Mouse (Mus musculus): ENCODE data around the gene Tas2r144. TPM values are rescaled to one million over a fixed set of nuclear protein-coding genes. Genes with fewer than 3 reads are reported as not detected.

The Tas2r144 gene
- not detected in 2 replicates for polyA plus RNA-seq (2014; fragmentation: Nextera tagmentation; extraction: Ambion mirVana)

DNA sequence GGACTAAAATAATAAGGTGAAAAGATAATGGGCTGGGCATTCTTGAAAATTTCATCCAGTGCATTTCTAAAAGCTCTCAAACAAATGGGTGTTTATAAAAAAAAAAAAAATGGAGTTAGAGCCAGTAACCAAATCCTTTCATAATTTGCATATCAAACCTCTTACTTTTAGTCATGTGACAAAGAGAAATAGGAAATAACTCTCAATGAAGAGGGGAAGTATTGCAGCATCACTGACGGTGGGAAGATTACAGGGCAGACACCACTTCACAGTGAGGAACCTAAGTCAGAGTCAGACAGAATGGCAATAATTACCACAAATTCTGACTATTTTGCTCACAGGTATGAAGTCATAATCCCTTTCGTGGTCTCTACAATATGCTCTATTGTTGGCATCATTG, at the start of gene Tas2r144:
Gene Tas2r144, plus strand, starts transcription at position 301 of the 400 bp plus-strand sequence.
- DNase-seq (ENCODE audit: low spot score) (no peak), ATAC-seq (ENCODE audit: insufficient number of reproducible peaks, low FRiP score, low TSS enrichment, low read depth) (no peak)
- H3K36me3 ChIP-seq (ENCODE audit: control insufficient read depth, insufficient read depth, low read length), result no peaks in the 10 kb centered on the region
- H3K9me3 ChIP-seq (ENCODE audit: control insufficient read depth, low read length), result no peaks in the 10 kb centered on the region
- no peaks in the 10 kb centered on the region for H3K27me3 ChIP-seq (ENCODE audit: control insufficient read depth, insufficient read depth, low read length)
- 85% methylated on average over 2 of the region's 2 CpGs for whole genome bisulfite sequencing
- H3K4me3 ChIP-seq (ENCODE audit: low read depth, low read length), result no peak within 1 kb of the TSS
- H3K9ac ChIP-seq (ENCODE audit: low read length), result no peak within 1 kb of the TSS
- H3K27ac ChIP-seq (replicated peaks; ENCODE audit: low read depth, low read length), result no peak within 1 kb of the TSS
- no peaks in the 10 kb centered on the region for H3K4me1 ChIP-seq (ENCODE audit: control insufficient read depth, insufficient read depth, low read length)
- H3K4me2 ChIP-seq (ENCODE audit: low read depth, severe bottlenecking), result no peak within 1 kb of the TSS

DNA sequence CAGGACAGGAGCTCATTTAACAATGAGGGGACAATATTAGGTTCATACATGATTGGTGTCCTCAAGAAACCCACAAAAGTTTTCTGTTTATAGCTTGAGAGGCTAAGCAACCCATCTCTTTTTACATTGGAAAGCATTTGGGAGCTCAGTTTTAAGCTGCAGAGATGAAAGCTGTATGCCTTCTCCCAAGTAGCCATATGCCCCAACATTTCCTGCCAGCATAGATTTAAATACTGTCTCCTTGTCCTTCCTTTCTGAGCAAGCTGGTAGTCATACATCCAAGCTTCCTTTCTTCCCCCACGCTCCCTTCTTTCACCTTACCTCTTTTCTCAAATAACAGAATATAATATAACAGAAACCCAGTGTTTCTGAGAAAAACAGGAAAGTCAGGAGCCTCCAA, 32.7 kb upstream of the Tas2r144 start:
- H3K9me3 ChIP-seq (ENCODE audit: control insufficient read depth, low read length), result no peaks in the 10 kb centered on the region
- ATAC-seq (ENCODE audit: insufficient number of reproducible peaks, low FRiP score, low TSS enrichment, low read depth) (no peak), DNase-seq (ENCODE audit: low spot score) (no peak)
- no peak overlapping the region for H3K4me3 ChIP-seq (ENCODE audit: low read depth, low read length)
- no peak overlapping the region for H3K9ac ChIP-seq (ENCODE audit: low read length)
- no peak overlapping the region for H3K27ac ChIP-seq (replicated peaks; ENCODE audit: low read depth, low read length)
- H3K4me1 ChIP-seq (ENCODE audit: control insufficient read depth, insufficient read depth, low read length), result no peaks in the 10 kb centered on the region
- 75% methylated on average over 1 of the region's 1 CpGs for WGBS
- H3K4me2 ChIP-seq (ENCODE audit: low read depth, severe bottlenecking), result no peak overlapping the region
- no peaks in the 10 kb centered on the region for H3K36me3 ChIP-seq (ENCODE audit: control insufficient read depth, insufficient read depth, low read length)
- no peaks in the 10 kb centered on the region for H3K27me3 ChIP-seq (ENCODE audit: control insufficient read depth, insufficient read depth, low read length)

DNA sequence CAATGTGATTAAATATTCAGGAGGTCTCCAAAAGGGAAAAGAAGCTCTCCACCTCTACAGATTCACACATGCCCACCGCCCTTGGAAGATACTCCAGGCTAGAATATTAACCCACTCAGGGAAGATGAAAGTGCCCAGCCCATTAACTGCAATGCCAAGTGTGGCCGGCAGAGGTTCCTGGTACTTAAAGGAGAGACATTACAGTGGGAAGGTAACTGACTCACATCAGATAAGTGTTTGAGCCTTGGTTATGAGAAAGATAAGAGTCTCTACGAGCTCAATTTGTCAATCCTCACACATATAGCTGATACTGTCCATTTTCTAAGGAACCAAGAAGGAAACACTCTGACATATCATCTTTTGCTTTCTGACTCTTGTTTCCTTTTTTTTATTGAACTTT, 28.9 kb upstream of the Tas2r144 start:
- Histone ChIP-seq H3K9me3 (ENCODE audit: control insufficient read depth, low read length) (no peaks in the 10 kb centered on the region), H3K4me3 (ENCODE audit: low read depth, low read length) (no peak overlapping the region), H3K27me3 (ENCODE audit: control insufficient read depth, insufficient read depth, low read length) (no peaks in the 10 kb centered on the region), H3K4me1 (ENCODE audit: control insufficient read depth, insufficient read depth, low read length) (no peaks in the 10 kb centered on the region), H3K27ac (replicated peaks; ENCODE audit: low read depth, low read length) (no peak overlapping the region), H3K9ac (ENCODE audit: low read length) (no peak overlapping the region), H3K4me2 (ENCODE audit: low read depth, severe bottlenecking) (no peak overlapping the region), H3K36me3 (ENCODE audit: control insufficient read depth, insufficient read depth, low read length) (no peaks in the 10 kb centered on the region)
- ATAC-seq (ENCODE audit: insufficient number of reproducible peaks, low FRiP score, low TSS enrichment, low read depth) (no peak), DNase-seq (ENCODE audit: low spot score) (no peak)
- WGBS, result 51% methylated on average over 3 of the region's 3 CpGs

DNA sequence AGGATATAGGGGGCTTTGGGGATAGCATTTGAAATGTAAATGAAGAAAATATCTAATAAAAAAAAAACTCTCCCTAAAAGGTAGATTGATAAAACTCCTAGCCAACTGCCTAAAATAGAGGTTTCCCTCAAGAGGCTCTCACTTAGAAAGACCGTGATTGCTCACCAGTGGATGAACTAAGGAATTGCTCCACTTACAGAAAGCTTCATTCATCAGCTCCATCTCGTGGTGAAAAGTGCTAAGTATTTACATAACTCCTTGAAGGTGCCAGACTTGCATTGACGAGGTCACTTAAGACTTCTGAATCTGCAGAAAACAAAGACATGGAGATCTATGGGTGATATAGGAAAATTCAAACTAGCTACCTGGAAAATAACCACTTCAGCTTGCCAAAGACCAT, 17.4 kb upstream of the Tas2r144 start:
- Histone ChIP-seq H3K27me3 (ENCODE audit: control insufficient read depth, insufficient read depth, low read length) (no peaks in the 10 kb centered on the region), H3K4me2 (ENCODE audit: low read depth, severe bottlenecking) (no peak overlapping the region), H3K27ac (replicated peaks; ENCODE audit: low read depth, low read length) (no peak overlapping the region), H3K9ac (ENCODE audit: low read length) (no peak overlapping the region), H3K4me3 (ENCODE audit: low read depth, low read length) (no peak overlapping the region), H3K9me3 (ENCODE audit: control insufficient read depth, low read length) (no peaks in the 10 kb centered on the region), H3K36me3 (ENCODE audit: control insufficient read depth, insufficient read depth, low read length) (no peaks in the 10 kb centered on the region), H3K4me1 (ENCODE audit: control insufficient read depth, insufficient read depth, low read length) (no peaks in the 10 kb centered on the region)
- DNase-seq (ENCODE audit: low spot score) (no peak), ATAC-seq (ENCODE audit: insufficient number of reproducible peaks, low FRiP score, low TSS enrichment, low read depth) (no peak)
- 35% methylated on average over 3 of the region's 3 CpGs for WGBS

DNA sequence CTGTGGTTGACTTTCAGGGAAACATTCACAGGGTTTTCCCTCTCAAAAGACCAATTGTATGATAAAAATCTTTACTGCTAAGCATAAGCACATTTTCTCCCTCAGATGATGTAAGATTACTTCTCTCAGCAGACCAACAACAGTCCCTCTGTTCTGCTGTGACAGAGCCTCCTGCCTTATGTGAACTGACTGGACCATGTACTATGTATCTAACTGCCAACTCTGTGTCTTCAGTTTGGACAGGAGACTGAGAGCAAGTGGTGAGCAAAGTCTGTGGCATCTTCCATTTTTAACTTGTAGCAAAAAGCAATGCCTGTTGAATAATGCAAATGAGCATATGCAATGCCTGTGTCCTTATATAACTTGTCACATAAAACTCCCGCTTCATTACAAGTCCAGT, 15.6 kb upstream of the Tas2r144 start:
- no peak for DNase-seq (ENCODE audit: low spot score)
- no peak overlapping the region for H3K4me2 ChIP-seq (ENCODE audit: low read depth, severe bottlenecking)
- no peaks in the 10 kb centered on the region for H3K4me1 ChIP-seq (ENCODE audit: control insufficient read depth, insufficient read depth, low read length)
- no peak for ATAC-seq (ENCODE audit: insufficient number of reproducible peaks, low FRiP score, low TSS enrichment, low read depth)
- H3K36me3 ChIP-seq (ENCODE audit: control insufficient read depth, insufficient read depth, low read length), result no peaks in the 10 kb centered on the region
- H3K9ac ChIP-seq (ENCODE audit: low read length), result no peak overlapping the region
- H3K27ac ChIP-seq (replicated peaks; ENCODE audit: low read depth, low read length), result no peak overlapping the region
- no peaks in the 10 kb centered on the region for H3K27me3 ChIP-seq (ENCODE audit: control insufficient read depth, insufficient read depth, low read length)
- WGBS, result 93% methylated on average over 1 of the region's 1 CpGs
- H3K4me3 ChIP-seq (ENCODE audit: low read depth, low read length), result no peak overlapping the region
- no peaks in the 10 kb centered on the region for H3K9me3 ChIP-seq (ENCODE audit: control insufficient read depth, low read length)

DNA sequence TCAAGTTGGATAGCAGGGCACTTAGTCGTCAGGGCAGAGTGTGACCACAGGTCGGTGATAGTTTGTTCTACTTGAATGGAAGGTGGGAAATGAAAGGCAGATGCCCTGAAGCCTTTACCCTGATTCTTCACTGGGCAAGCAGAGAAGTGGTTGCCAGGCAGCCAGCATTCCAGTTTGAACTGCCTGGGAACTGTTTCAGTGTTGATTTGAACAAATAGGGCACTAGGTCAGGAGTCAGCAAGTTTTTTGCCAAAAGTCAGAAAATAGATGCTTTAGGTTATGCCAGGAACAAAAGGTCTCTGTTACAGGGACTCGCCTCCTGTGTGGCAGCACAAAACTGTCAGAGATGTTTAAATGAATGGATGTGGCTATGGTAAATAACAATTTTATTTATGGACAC, 7.2 kb downstream of the Tas2r144 start:
- Histone ChIP-seq H3K36me3 (ENCODE audit: control insufficient read depth, insufficient read depth, low read length) (no peaks in the 10 kb centered on the region), H3K4me1 (ENCODE audit: control insufficient read depth, insufficient read depth, low read length) (no peaks in the 10 kb centered on the region), H3K4me3 (ENCODE audit: low read depth, low read length) (no peak overlapping the region), H3K27ac (replicated peaks; ENCODE audit: low read depth, low read length) (no peak overlapping the region), H3K9ac (ENCODE audit: low read length) (no peak overlapping the region), H3K4me2 (ENCODE audit: low read depth, severe bottlenecking) (no peak overlapping the region), H3K9me3 (ENCODE audit: control insufficient read depth, low read length) (no peaks in the 10 kb centered on the region), H3K27me3 (ENCODE audit: control insufficient read depth, insufficient read depth, low read length) (no peaks in the 10 kb centered on the region)
- no peak for ATAC-seq (ENCODE audit: insufficient number of reproducible peaks, low FRiP score, low TSS enrichment, low read depth)
- no peak for DNase-seq (ENCODE audit: low spot score)
- WGBS, result 73% methylated on average over 3 of the region's 3 CpGs

DNA sequence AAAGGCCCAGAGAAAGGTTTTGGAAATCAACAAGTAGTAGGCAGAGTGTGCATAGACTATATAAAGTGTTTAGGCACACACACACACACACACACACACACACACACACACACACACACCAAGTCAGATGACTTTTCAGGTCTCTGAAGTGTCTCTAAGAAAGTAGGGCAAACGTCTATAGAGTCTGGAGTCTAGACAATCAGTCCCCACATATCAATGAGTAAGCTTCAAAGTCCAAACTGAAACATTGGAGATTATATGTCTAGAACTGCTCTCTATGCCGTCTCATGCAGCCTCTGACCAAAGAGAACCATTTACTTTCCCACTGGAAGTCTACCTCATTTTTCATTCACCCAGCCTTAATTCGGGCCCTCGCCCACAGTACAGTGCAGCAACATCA, 9.9 kb downstream of the Tas2r144 start:
- no peak for DNase-seq (ENCODE audit: low spot score)
- 74% methylated on average over 4 of the region's 4 CpGs for WGBS

DNA sequence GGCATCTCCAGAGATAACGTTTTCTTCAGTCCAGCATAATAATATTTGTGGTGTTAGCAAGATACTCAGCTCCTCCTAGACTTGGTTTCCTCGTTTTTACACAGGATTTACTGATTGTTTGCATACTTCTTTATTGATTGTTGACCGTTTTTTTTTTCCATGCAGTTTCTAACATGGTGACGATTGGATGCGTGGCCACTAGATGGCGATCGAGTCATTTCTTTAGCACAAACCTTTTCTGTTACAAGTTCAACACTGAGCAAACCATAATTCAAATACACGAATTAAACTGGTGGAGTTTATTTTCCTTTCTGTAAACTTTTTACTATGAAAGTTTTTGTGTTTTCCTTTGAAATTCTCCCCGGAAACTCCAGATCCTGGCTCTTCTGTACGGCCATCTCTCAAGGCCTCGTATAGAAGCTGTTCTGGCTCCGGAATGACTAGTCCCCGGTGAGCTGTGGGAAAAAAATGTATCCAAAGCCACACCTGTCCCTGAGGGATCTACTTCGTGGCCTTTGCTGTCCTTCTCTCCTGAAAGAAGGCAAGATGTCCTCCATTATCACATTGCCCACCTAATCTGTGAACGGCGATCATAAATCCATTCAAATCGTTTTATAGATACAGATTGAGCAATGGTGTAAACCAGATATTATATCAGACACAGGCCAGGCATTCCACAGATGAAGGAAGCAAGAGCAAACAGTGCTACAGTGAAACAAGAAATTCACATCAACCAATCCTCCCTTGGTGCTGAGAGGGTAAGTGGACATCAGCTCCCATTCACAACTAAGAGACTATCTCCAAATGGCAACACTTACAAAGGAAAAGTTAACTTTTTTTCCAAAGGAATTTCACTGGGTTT, 12.3 kb downstream of the Tas2r144 start:
- 35% methylated on average over 17 of the region's 17 CpGs for WGBS
- Histone ChIP-seq H3K9ac (ENCODE audit: low read length) (no peak overlapping the region), H3K9me3 (ENCODE audit: control insufficient read depth, low read length) (no peaks in the 10 kb centered on the region), H3K36me3 (ENCODE audit: control insufficient read depth, insufficient read depth, low read length) (no peaks in the 10 kb centered on the region), H3K4me1 (ENCODE audit: control insufficient read depth, insufficient read depth, low read length) (no peaks in the 10 kb centered on the region), H3K27ac (replicated peaks; ENCODE audit: low read depth, low read length) (no peak overlapping the region), H3K4me3 (ENCODE audit: low read depth, low read length) (no peak overlapping the region), H3K4me2 (ENCODE audit: low read depth, severe bottlenecking) (no peak overlapping the region), H3K27me3 (ENCODE audit: control insufficient read depth, insufficient read depth, low read length) (no peaks in the 10 kb centered on the region)
- ATAC-seq (ENCODE audit: insufficient number of reproducible peaks, low FRiP score, low TSS enrichment, low read depth) (no peak), DNase-seq (ENCODE audit: low spot score) (peak; percentile 83)

More for the DNA sequence above, 9.9 kb downstream of the Tas2r144 start:
- ATAC-seq (ENCODE audit: insufficient number of reproducible peaks, low FRiP score, low TSS enrichment, low read depth), result no peak
- Histone ChIP-seq H3K4me3 (ENCODE audit: low read depth, low read length) (no peak overlapping the region), H3K4me1 (ENCODE audit: control insufficient read depth, insufficient read depth, low read length) (no peaks in the 10 kb centered on the region), H3K36me3 (ENCODE audit: control insufficient read depth, insufficient read depth, low read length) (no peaks in the 10 kb centered on the region), H3K27me3 (ENCODE audit: control insufficient read depth, insufficient read depth, low read length) (no peaks in the 10 kb centered on the region), H3K9me3 (ENCODE audit: control insufficient read depth, low read length) (no peaks in the 10 kb centered on the region), H3K4me2 (ENCODE audit: low read depth, severe bottlenecking) (no peak overlapping the region), H3K27ac (replicated peaks; ENCODE audit: low read depth, low read length) (no peak overlapping the region), H3K9ac (ENCODE audit: low read length) (no peak overlapping the region)

DNA sequence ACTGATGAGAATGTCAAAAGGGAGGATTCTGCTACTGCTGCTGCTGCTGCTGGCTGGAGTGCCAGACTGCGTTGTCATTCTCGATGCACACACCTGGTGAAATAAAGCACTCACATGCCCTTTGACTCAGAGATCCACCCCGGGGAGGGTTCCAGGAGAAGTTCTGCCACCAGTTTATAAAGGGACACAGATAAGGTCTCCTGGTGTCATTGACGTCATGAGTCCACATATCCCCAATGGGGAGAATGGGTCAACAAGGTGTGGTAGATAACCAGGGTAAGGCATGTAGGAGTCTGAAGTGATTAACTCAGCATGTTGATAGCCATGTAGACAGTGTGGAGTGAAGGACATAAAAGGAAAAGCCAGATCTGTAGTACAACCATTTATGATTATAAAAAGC, 14.5 kb downstream of the Tas2r144 start:
- 66% methylated on average over 4 of the region's 4 CpGs for WGBS
- no peaks in the 10 kb centered on the region for H3K4me1 ChIP-seq (ENCODE audit: control insufficient read depth, insufficient read depth, low read length)
- no peak for ATAC-seq (ENCODE audit: insufficient number of reproducible peaks, low FRiP score, low TSS enrichment, low read depth)

More for the DNA sequence above, 14.5 kb downstream of the Tas2r144 start:
- Histone ChIP-seq H3K4me2 (ENCODE audit: low read depth, severe bottlenecking) (no peak overlapping the region), H3K4me3 (ENCODE audit: low read depth, low read length) (no peak overlapping the region), H3K27me3 (ENCODE audit: control insufficient read depth, insufficient read depth, low read length) (no peaks in the 10 kb centered on the region), H3K9ac (ENCODE audit: low read length) (no peak overlapping the region), H3K9me3 (ENCODE audit: control insufficient read depth, low read length) (no peaks in the 10 kb centered on the region), H3K36me3 (ENCODE audit: control insufficient read depth, insufficient read depth, low read length) (no peaks in the 10 kb centered on the region), H3K27ac (replicated peaks; ENCODE audit: low read depth, low read length) (no peak overlapping the region)
- DNase-seq (ENCODE audit: low spot score), result no peak

Data from limb, embryonic 11.5 days (tissue).